In the genomic region with DNA sequence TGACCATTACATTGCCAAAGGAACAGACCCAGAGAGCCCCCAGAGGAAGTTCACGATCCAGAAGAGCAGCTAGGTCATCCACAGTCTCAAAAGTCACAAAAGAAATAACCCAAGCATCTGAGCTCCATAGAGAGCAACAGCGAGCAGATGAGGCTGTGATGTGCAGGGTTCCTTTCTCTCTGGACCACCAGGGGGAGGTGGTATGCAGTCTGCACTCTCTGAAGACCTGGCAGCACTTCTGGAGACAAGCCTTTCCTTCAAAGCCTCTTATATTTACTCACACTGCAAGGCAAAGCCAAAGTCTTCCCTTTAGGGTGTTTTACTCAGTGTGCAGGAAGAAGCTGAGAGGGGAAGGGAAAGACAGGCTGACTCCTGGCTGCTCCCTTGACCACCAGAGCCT, we compare ENCODE assay signal across 9 mouse cellular contexts. TPM values are rescaled to one million over a fixed set of nuclear protein-coding genes. Genes with fewer than 3 reads are reported as not detected.
DNase-seq lines count a peak whose midpoint lies in the region; ATAC-seq and TF ChIP-seq lines count a peak whose summit lies in the region.
"Had no signal": no experiment of that assay in that cellular context is flagged by ENCODE, and none has a peak within 500 bp of the region (broad histone marks: within the 10 kb centered on the region; RNA-seq: fewer than 3 reads in every experiment).

No protein-coding gene starts in this region.

- peaks cover 0 to 9% of the 10 kb centered on the region in 2 experiments; a peak in 1 of 4 replicates for H3K4me1 ChIP-seq in CH12.LX (ENCODE audit: control insufficient read depth in 1 of 2, insufficient read depth in 2 of 2)

- H3K27me3 ChIP-seq in CH12.LX (replicated peaks), result no peaks in the 10 kb centered on the region

- intact Hi-C loops in left cerebral cortex, postnatal 4 days (cut with DNase I), result loop anchor here (5.0 kb wide), 2 partner anchors 99 to 114 kb away; a partner anchor contains a TSS

- no peak for ATAC-seq in granulocyte monocyte progenitor cell, adult 5-6 weeks (replicated peaks; ENCODE audit: poor library complexity, severe bottlenecking)

- H3K9me3 ChIP-seq in CH12.LX (replicated peaks; ENCODE audit: low read length), result no peaks in the 10 kb centered on the region

- dilution Hi-C loops in CH12.LX (cut with MboI; ENCODE audit: extremely low pct_ligation_motif_present, extremely low pct_unique_long_range_greater_than_20kb, low sequenced_read_pairs), result no loop called here

- DNase-seq in kidney, adult 9 months, result peak; percentile 73
- no peak for DNase-seq in kidney, adult 11 months
- peak; percentile 64 for DNase-seq in CH12.LX (ENCODE audit: extremely low read depth)
- DNase-seq in adrenal gland, postnatal 25 days, result peak; percentile 50
- DNase-seq in gastrocnemius, postnatal 4 days (ENCODE audit: low spot score in 2 of 2), result peak; percentile 46 to 70
- peak; percentile 64 for DNase-seq in left cerebral cortex, postnatal 4 days
- DNase-seq in retina, postnatal 7 days (ENCODE audit: low read depth, low spot score), result peak; percentile 60

- H3K27ac ChIP-seq in CH12.LX (ENCODE audit: insufficient read depth, low read depth), result no peak overlapping the region

- in situ Hi-C loops in CH12.LX (cut with MboI; ENCODE audit: low pct_ligation_motif_present, low pct_unique_long_range_greater_than_20kb, low sequenced_read_pairs), result no loop called here

- TF ChIP-seq CTCF in CH12.LX (conservative IDR thresholded peaks at IDR 0.05 in 1 of 2, IDR thresholded peaks at IDR 0.05 in 1 of 2; ENCODE audit: low read depth in 2 of 2, low read length in 2 of 2), result peak; percentile 38 to 90; a peak in 3 of 4 replicates

- no peak overlapping the region for H3K4me2 ChIP-seq in CH12.LX (ENCODE audit: insufficient read depth, low read depth, poor library complexity, severe bottlenecking)

- TF ChIP-seq POLR2A in CH12.LX (IDR thresholded peaks at IDR 0.05; ENCODE audit: low read depth, low read length), result no peak

- no peak overlapping the region for H3K4me3 ChIP-seq in CH12.LX (replicated peaks in 1 of 3; ENCODE audit: low read depth in 2 of 3, low read length in 2 of 3, poor library complexity in 1 of 3)
- H3K4me3 ChIP-seq: myocyte had no signal

- peak; percentile 77 for TF ChIP-seq RAD21 in CH12.LX (IDR thresholded peaks at IDR 0.05; ENCODE audit: low read depth, low read length)

- TF ChIP-seq EP300 in CH12.LX (IDR thresholded peaks at IDR 0.05; ENCODE audit: low read length), result no peak

- H3K79me2 ChIP-seq in CH12.LX (replicated peaks; ENCODE audit: control insufficient read depth, extremely low read depth, insufficient read depth, poor library complexity, severe bottlenecking), result no peaks in the 10 kb centered on the region

- H3K9ac ChIP-seq in CH12.LX (ENCODE audit: insufficient read depth, low read depth), result no peak overlapping the region

- H3K36me3 ChIP-seq in CH12.LX (replicated peaks in 1 of 2; ENCODE audit: control insufficient read depth in 1 of 2, insufficient read depth in 1 of 2, low read length in 1 of 2), result peaks cover 5 to 19% of the 10 kb centered on the region in 2 experiments

TF ChIP-seq in CH12.LX, 34 proteins besides CTCF, POLR2A, EP300 and RAD21:
- no peak for TF ChIP-seq JUN (IDR thresholded peaks at IDR 0.05; ENCODE audit: insufficient read depth, low read depth, low read length)
- peak; percentile 44; the same call in 1 of the 2 replicates for TF ChIP-seq ZC3H11A (IDR thresholded peaks at IDR 0.05; ENCODE audit: low read depth, low read length)
- TF ChIP-seq SMC3 (IDR thresholded peaks at IDR 0.05; ENCODE audit: low read depth, low read length), result peak; percentile 96

RNA-seq across cellular contexts. Expression of a gene that starts 25.5 kb away (rescaled TPM):
- 15.2 and 21.7 TPM in 2 replicates for total RNA-seq in CH12.LX (2012; rRNA removed)
- total RNA-seq in CH12.LX (2014; rRNA removed), result 3.0 TPM in 2 replicates
- 6.9 and 7.7 TPM in 2 replicates for polyA plus RNA-seq in CH12.LX (2012; ENCODE audit: insufficient read length, low read depth)
- total RNA-seq in adrenal gland, postnatal 25 days (2021), result 107 and 122 TPM in 2 replicates
- 10 to 100 TPM in 1 of 2 experiments, 1 to 10 TPM in 1; 7.1 to 10.3 TPM for total RNA-seq in gastrocnemius, postnatal 4 days (2021)
- 10 to 100 TPM; 10.7 to 12.9 TPM for total RNA-seq in left cerebral cortex, postnatal 4 days (2021)
- 81.3 and 84.3 TPM in 2 replicates for total RNA-seq in granulocyte monocyte progenitor cell, adult 5-6 weeks (2014; fragmentation: Nextera tagmentation)
- total RNA-seq in granulocyte monocyte progenitor cell, adult 5-6 weeks (2017), result 63.3 and 67.0 TPM in 2 replicates
